Mouse (Mus musculus): Measurements from ENCODE around the gene Scube3. TPM values are rescaled to one million over a fixed set of nuclear protein-coding genes. Genes with fewer than 3 reads are reported as not detected.

Gene Scube3
- total and polyA plus RNA-seq, 2 experiments from 2014 or later, result 2.1 to 10.7 TPM

GRCm38 (mm10) chr17:28117451-28118209, 24.3 kb upstream of the Scube3 start:
- ATAC-seq, result no peak; the same call in 1 of the 2 replicates
- H3K27ac ChIP-seq, result no peak overlapping the region
- 34% methylated on average over 19 of the region's 19 CpGs for WGBS
- no peak overlapping the region for H3K9ac ChIP-seq (replicated peaks; ENCODE audit: low read length)
- H3K4me2 ChIP-seq (ENCODE audit: low read depth, low read length), result no peak overlapping the region
- DNase-seq (ENCODE audit: low spot score), result no peak
- H3K36me3 ChIP-seq (ENCODE audit: insufficient read depth, low read length), result no peaks in the 10 kb centered on the region
- H3K4me1 ChIP-seq (ENCODE audit: insufficient read depth, low read length), result no peaks in the 10 kb centered on the region
- H3K9me3 ChIP-seq (ENCODE audit: low read length), result no peaks in the 10 kb centered on the region
- H3K27me3 ChIP-seq (ENCODE audit: insufficient read depth, low read length), result no peaks in the 10 kb centered on the region
- H3K4me3 ChIP-seq (ENCODE audit: low read length), result no peak overlapping the region
- no peak for TF ChIP-seq CTCF (IDR thresholded peaks at IDR 0.05; ENCODE audit: low read depth)

DNA sequence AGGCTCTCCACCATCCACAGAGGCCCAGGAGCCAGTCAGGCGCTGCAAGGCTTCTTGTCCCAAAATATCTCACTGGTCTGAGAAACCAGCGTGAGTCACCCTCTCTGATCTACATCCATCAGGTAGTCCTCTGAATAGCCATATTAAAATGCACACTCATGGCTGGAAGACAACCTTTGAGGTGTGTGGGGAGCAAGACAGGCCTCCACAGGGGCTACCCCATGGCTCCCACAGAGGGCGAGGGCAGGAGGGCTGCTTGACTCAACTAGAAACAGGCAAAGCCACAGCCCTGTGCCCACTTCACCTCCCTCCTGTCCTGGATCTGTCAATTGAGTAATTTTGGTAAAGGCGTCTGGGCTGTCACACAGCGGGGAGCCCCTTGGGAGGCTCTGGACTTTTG, 21.5 kb upstream of the Scube3 start:
- no peaks in the 10 kb centered on the region for H3K4me1 ChIP-seq (ENCODE audit: insufficient read depth, low read length)
- DNase-seq (ENCODE audit: low spot score) (no peak), ATAC-seq (no peak)
- H3K9ac ChIP-seq (replicated peaks; ENCODE audit: low read length), result no peak overlapping the region
- H3K4me2 ChIP-seq (ENCODE audit: low read depth, low read length), result no peak overlapping the region
- H3K4me3 ChIP-seq (ENCODE audit: low read length), result no peak overlapping the region
- H3K36me3 ChIP-seq (ENCODE audit: insufficient read depth, low read length), result no peaks in the 10 kb centered on the region
- TF ChIP-seq CTCF (IDR thresholded peaks at IDR 0.05; ENCODE audit: low read depth), result no peak
- no peak overlapping the region for H3K27ac ChIP-seq
- H3K27me3 ChIP-seq (ENCODE audit: insufficient read depth, low read length), result no peaks in the 10 kb centered on the region
- WGBS, result 75% methylated on average over 5 of the region's 5 CpGs
- no peaks in the 10 kb centered on the region for H3K9me3 ChIP-seq (ENCODE audit: low read length)

- no peaks in the 10 kb centered on the region for H3K4me1 ChIP-seq (ENCODE audit: insufficient read depth, low read length)
Measured at GRCm38 (mm10) chr17:28122949-28123348, 19.0 kb upstream of the Scube3 start.

GRCm38 (mm10) chr17:28123627-28124026, 18.3 kb upstream of the Scube3 start:
- no peak overlapping the region for H3K4me3 ChIP-seq (ENCODE audit: low read length)
- no peak for TF ChIP-seq CTCF (IDR thresholded peaks at IDR 0.05; ENCODE audit: low read depth)
- no peaks in the 10 kb centered on the region for H3K4me1 ChIP-seq (ENCODE audit: insufficient read depth, low read length)
- H3K27ac ChIP-seq, result no peak overlapping the region
- no peak overlapping the region for H3K4me2 ChIP-seq (ENCODE audit: low read depth, low read length)
- H3K9me3 ChIP-seq (ENCODE audit: low read length), result no peaks in the 10 kb centered on the region
- H3K27me3 ChIP-seq (ENCODE audit: insufficient read depth, low read length), result no peaks in the 10 kb centered on the region
- 16% methylated on average over 7 of the region's 7 CpGs for WGBS
- H3K9ac ChIP-seq (replicated peaks; ENCODE audit: low read length), result no peak overlapping the region
- no peaks in the 10 kb centered on the region for H3K36me3 ChIP-seq (ENCODE audit: insufficient read depth, low read length)
- ATAC-seq (0 out of 2 replicates have a peak, but pooled peaks have one; percentile 21), DNase-seq (ENCODE audit: low spot score) (peak; percentile 7)

More at GRCm38 (mm10) chr17:28122949-28123348, 19.0 kb upstream of the Scube3 start:
- ATAC-seq, result no peak
- no peak for DNase-seq (ENCODE audit: low spot score)
- 34% methylated on average over 13 of the region's 13 CpGs for WGBS
- Histone ChIP-seq H3K9me3 (ENCODE audit: low read length) (no peaks in the 10 kb centered on the region), H3K9ac (replicated peaks; ENCODE audit: low read length) (no peak overlapping the region), H3K4me3 (ENCODE audit: low read length) (no peak overlapping the region), H3K4me2 (ENCODE audit: low read depth, low read length) (no peak overlapping the region), H3K27me3 (ENCODE audit: insufficient read depth, low read length) (no peaks in the 10 kb centered on the region), H3K36me3 (ENCODE audit: insufficient read depth, low read length) (no peaks in the 10 kb centered on the region), H3K27ac (no peak overlapping the region)
- no peak for TF ChIP-seq CTCF (IDR thresholded peaks at IDR 0.05; ENCODE audit: low read depth)

DNA sequence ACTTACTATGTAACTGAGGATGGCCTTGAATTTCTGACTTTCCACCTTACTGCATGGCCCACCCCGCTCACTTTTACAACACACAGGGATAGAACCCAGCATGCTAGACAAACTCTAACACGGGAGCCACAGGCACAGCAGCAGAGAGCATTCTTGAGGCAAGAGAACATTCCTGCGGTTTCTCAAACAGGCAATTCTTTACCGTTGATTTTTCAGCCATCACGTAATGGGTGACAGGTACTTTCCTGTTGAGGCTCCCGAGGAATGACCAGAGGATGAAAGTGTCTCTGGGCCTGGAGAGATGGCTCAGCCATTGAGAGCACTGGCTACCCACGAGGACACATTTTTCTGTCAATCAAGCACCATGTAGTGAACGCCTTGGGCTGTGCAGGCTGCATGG, 17.6 kb upstream of the Scube3 start:
- TF ChIP-seq CTCF (IDR thresholded peaks at IDR 0.05; ENCODE audit: low read depth), result no peak
- no peak for DNase-seq (ENCODE audit: low spot score)
- H3K9ac ChIP-seq (replicated peaks; ENCODE audit: low read length), result no peak overlapping the region
- H3K4me1 ChIP-seq (ENCODE audit: insufficient read depth, low read length), result no peaks in the 10 kb centered on the region
- 50% methylated on average over 8 of the region's 8 CpGs for WGBS
- no peak for ATAC-seq
- H3K27me3 ChIP-seq (ENCODE audit: insufficient read depth, low read length), result no peaks in the 10 kb centered on the region
- H3K27ac ChIP-seq, result no peak overlapping the region
- no peaks in the 10 kb centered on the region for H3K36me3 ChIP-seq (ENCODE audit: insufficient read depth, low read length)
- H3K9me3 ChIP-seq (ENCODE audit: low read length), result no peaks in the 10 kb centered on the region
- H3K4me2 ChIP-seq (ENCODE audit: low read depth, low read length), result no peak overlapping the region
- H3K4me3 ChIP-seq (ENCODE audit: low read length), result no peak overlapping the region

- Histone ChIP-seq H3K27me3 (ENCODE audit: insufficient read depth, low read length) (no peaks in the 10 kb centered on the region), H3K9me3 (ENCODE audit: low read length) (no peaks in the 10 kb centered on the region), H3K4me2 (ENCODE audit: low read depth, low read length) (no peak overlapping the region), H3K27ac (no peak overlapping the region), H3K36me3 (ENCODE audit: insufficient read depth, low read length) (no peaks in the 10 kb centered on the region), H3K4me1 (ENCODE audit: insufficient read depth, low read length) (no peaks in the 10 kb centered on the region), H3K9ac (replicated peaks; ENCODE audit: low read length) (no peak overlapping the region), H3K4me3 (ENCODE audit: low read length) (no peak overlapping the region)
- DNase-seq (ENCODE audit: low spot score) (no peak), ATAC-seq (no peak)
- WGBS, result 93% methylated on average over 5 of the region's 5 CpGs
- TF ChIP-seq CTCF (IDR thresholded peaks at IDR 0.05; ENCODE audit: low read depth), result no peak
Measured at GRCm38 (mm10) chr17:28129796-28130195, 12.1 kb upstream of the Scube3 start.

Data from hindbrain, postnatal 0 days (tissue).